Mouse (Mus musculus) adrenal gland, postnatal 4 days (tissue): ENCODE results near the gene Gde1. TPM values are rescaled to one million over a fixed set of nuclear protein-coding genes. Genes with fewer than 3 reads are reported as not detected.

Experiments used
- total RNA-seq, 2 experiments: library from RNA; stranded (reverse); gene quantifications; 2 replicates each; pipeline ENCODE4 v1.2.3; 2021

The Gde1 gene
- total RNA-seq, 2 experiments from 2014 or later = 72.9 to 80.0 TPM

Other genes with a start within 250 kb of the Gde1 start
- gene Itpripl2, start 213.8 kb downstream of the Gde1 start, total RNA-seq = 10 to 100 TPM; 19.8 to 22.0 TPM
- 10 to 100 TPM; 48.8 to 49.8 TPM for gene Coq7, start 172.4 kb downstream of the Gde1 start, total RNA-seq
- 1 to 10 TPM; 1.7 to 2.5 TPM for gene Tmc7, start 121.0 kb downstream of the Gde1 start, total RNA-seq
- under 1 TPM; 0.20 to 0.34 TPM for gene Tmc5, start 108.5 kb downstream of the Gde1 start, total RNA-seq
- 10 to 100 TPM; 13.5 to 15.3 TPM for gene Ccp110, start 6.8 kb upstream of the Gde1 start, total RNA-seq
- gene Vps35l, start 34.4 kb upstream of the Gde1 start, total RNA-seq = 10 to 100 TPM; 71.2 to 75.3 TPM
- 10 to 100 TPM; 17.3 to 18.2 TPM for gene Iqck, start 150.0 kb upstream of the Gde1 start, total RNA-seq
- gene Knop1, start 150.5 kb upstream of the Gde1 start, total RNA-seq = 10 to 100 TPM; 66.2 to 72.6 TPM